Mouse (Mus musculus) midbrain, embryonic 15.5 days (tissue): ENCODE measurements around the gene Snap47. TPM values are rescaled to one million over a fixed set of nuclear protein-coding genes. Genes with fewer than 3 reads are reported as not detected.

Experiments used
- ATAC-seq: fragments of 200-750 bp; cut with Nextera tagmentation; replicated peaks from 2 replicates; pipeline ENCODE4 v1.8.0; 2017; ENCODE audit warnings: moderate TSS enrichment
- H3K27ac ChIP-seq: fragments of 300-500 bp; sonication (generic); 2 replicates; pipeline ENCODE4 v1.5.1; 2015; ENCODE audit warnings: mild to moderate bottlenecking, inconsistent platforms
- H3K27me3 ChIP-seq: fragments of 300-500 bp; sonication (generic); replicated peaks from 2 replicates; pipeline ENCODE4 v1.6.1; 2015; ENCODE audit warnings: inconsistent platforms
- H3K36me3 ChIP-seq: fragments of 300-500 bp; sonication (generic); replicated peaks from 2 replicates; pipeline ENCODE4 v1.6.1; 2015; ENCODE audit warnings: inconsistent platforms
- H3K4me1 ChIP-seq: fragments of 300-500 bp; sonication (generic); 2 replicates; pipeline ENCODE4 v1.6.1; 2015; ENCODE audit warnings: inconsistent platforms
- H3K4me2 ChIP-seq: fragments of 300-500 bp; sonication (generic); 2 replicates; pipeline ENCODE4 v1.6.1; 2015; ENCODE audit warnings: inconsistent platforms, mild to moderate bottlenecking, moderate library complexity
- H3K4me3 ChIP-seq: fragments of 300-500 bp; sonication (generic); 2 replicates; pipeline ENCODE4 v1.5.1; 2015; ENCODE audit warnings: mild to moderate bottlenecking, inconsistent platforms
- H3K9ac ChIP-seq: fragments of 300-500 bp; sonication (generic); 2 replicates; pipeline ENCODE4 v1.6.1; 2015; ENCODE audit warnings: mild to moderate bottlenecking, inconsistent platforms
- H3K9me3 ChIP-seq: fragments of 300-500 bp; sonication (generic); 2 replicates; pipeline ENCODE4 v1.6.1; 2016; ENCODE audit warnings: inconsistent platforms
- WGBS: fragments of 180-500 bp; shearing (Covaris S2); methylation state at CpG from one replicate; pipeline ENCODE4 v1.1.7; 2015; ENCODE audit warnings: mixed read lengths; 5-methylcytosine and 5-hydroxymethylcytosine counted together
- polyA plus RNA-seq: library from polyadenylated mRNA; unstranded; fragments of >200 nt; fragmentation: Nextera tagmentation; extraction: Ambion mirVana; gene quantifications from 2 replicates; pipeline ENCODE4 v1.2.1, GENCODE M21; 2015

Snap47 gene
- polyA plus RNA-seq, 1 experiment from 2014 or later, result 549 TPM

GRCm38 (mm10) chr11:59361291-59361690 is 89.7 kb downstream of the Snap47 start:
- 0 out of 2 replicates have a peak, but pooled peaks cover 2% of the 10 kb centered on the region for H3K4me1 ChIP-seq
- H3K36me3 ChIP-seq, result no peaks in the 10 kb centered on the region
- H3K4me3 ChIP-seq, result no peak overlapping the region
- H3K9me3 ChIP-seq, result no peaks in the 10 kb centered on the region
- H3K4me2 ChIP-seq, result no peak overlapping the region
- no peak overlapping the region for H3K9ac ChIP-seq
- H3K27ac ChIP-seq, result no peak overlapping the region
- no peaks in the 10 kb centered on the region; the same call in 1 of the 2 replicates for H3K27me3 ChIP-seq
- no peak for ATAC-seq
- 90% methylated on average over 9 of the region's 9 CpGs for WGBS

Other genes starting within 250 kb of the Snap47 start
- 89.8 and 93.2 TPM in 2 replicates for gene Mrpl55, start 248.7 kb downstream of the Snap47 start, polyA plus RNA-seq
- 24.3 and 27.7 TPM in 2 replicates for gene 2310033P09Rik, start 242.9 kb downstream of the Snap47 start, polyA plus RNA-seq
- gene Arf1, start 222.9 kb downstream of the Snap47 start, polyA plus RNA-seq, result 645 TPM in 2 replicates
- gene Wnt3a, start 160.4 kb downstream of the Snap47 start, polyA plus RNA-seq, result 0.43 and 0.61 TPM in 2 replicates
- gene Wnt9a, start 144.3 kb downstream of the Snap47 start, polyA plus RNA-seq, result 3.8 and 3.9 TPM in 2 replicates
- gene Prss38, start 75.5 kb downstream of the Snap47 start, polyA plus RNA-seq, result 0.18 TPM in 1 of 2 replicates, not detected in the other
- gene Jmjd4, start 1.1 kb downstream of the Snap47 start, polyA plus RNA-seq, result 19.2 and 20.5 TPM in 2 replicates
- gene Zfp867, start 21.3 kb upstream of the Snap47 start, polyA plus RNA-seq, result 13.8 and 15.4 TPM in 2 replicates
- gene Zkscan17, start 75.6 kb upstream of the Snap47 start, polyA plus RNA-seq, result 15.0 and 16.3 TPM in 2 replicates
- 0.18 TPM in 1 of 2 replicates, not detected in the other for gene Nlrp3, start 90.4 kb upstream of the Snap47 start, polyA plus RNA-seq
- not detected in 2 replicates for gene Olfr222, start 125.0 kb upstream of the Snap47 start, polyA plus RNA-seq
- not detected in 2 replicates for gene Olfr223, start 142.1 kb upstream of the Snap47 start, polyA plus RNA-seq
- gene Mprip, start 210.1 kb upstream of the Snap47 start, polyA plus RNA-seq, result 77.5 and 85.4 TPM in 2 replicates